Mouse (Mus musculus): ENCODE measurements around the gene Fzd7.

Gene Fzd7

DNA sequence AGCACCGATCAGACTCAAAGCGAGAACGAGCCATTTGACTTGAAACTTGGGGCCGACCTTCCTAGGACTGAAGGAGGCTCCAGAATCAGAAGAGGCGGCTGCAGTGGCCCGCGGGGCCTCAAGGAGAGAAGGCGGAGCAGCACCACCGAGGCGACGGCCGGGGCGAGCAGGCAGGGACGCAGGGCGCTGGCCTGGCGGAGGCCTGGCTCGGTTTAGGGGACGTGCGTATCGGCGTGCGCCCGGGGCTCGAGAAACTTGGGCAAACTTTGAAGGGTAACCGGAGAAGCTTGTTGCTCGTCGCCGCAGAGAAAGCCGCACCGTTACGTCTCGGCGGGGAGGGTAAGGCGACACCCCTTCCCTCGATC lies at the start of gene Fzd7:
Fzd7 (plus strand) TSS at position 94 of the 365 bp plus-strand sequence.
- in situ Hi-C loops (cut with MboI, MseI), result no loop called here

DNA sequence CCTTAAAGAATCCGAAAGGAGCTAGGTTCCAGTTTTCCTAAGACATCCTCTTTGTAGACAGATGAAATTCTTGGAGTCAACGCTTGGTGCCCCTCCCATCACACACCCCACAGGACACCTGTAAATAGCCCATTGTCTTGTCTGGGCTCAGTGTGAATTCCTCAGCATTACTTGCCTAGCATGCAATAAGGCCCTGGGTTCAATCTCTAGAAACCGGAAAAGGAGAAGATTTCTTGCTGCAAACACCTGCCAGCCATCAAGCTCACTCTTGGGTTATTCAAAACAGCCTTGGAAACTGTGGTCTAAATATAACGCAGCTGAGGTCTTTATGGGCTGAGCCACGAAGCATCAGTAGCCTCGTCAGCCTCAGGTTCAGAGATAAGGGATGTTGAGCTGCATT lies 48.9 kb upstream of the Fzd7 start:
- in situ Hi-C loops (cut with MboI, MseI), result loop anchor here in 1 of 2 experiments (25.0 kb wide), 1 partner anchor 1646 kb away; no protein-coding TSS in a partner anchor

DNA sequence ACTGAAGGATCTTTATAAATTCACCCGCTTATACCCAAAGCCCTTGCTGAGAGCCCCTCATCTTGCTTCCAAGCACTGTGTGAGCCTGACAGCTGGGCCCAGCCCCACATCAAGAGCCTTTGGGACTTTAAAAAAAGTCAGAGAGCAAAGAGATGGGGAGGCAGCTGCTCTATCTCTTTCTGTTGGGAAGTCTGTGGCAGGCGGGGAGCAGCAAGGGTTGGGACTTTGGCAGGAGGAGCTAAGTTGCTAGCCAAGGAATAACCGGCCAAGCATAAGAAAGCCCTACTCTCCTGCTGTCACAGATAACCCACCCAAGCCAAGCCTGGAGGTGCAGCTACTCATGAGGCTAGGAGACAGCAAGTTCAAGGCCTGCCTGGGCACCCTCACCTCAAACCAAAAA lies 48.2 kb upstream of the Fzd7 start:
- in situ Hi-C loops (cut with MboI, MseI), result loop anchor here in 1 of 2 experiments (25.0 kb wide), 1 partner anchor 1647 kb away; no protein-coding TSS in a partner anchor

DNA sequence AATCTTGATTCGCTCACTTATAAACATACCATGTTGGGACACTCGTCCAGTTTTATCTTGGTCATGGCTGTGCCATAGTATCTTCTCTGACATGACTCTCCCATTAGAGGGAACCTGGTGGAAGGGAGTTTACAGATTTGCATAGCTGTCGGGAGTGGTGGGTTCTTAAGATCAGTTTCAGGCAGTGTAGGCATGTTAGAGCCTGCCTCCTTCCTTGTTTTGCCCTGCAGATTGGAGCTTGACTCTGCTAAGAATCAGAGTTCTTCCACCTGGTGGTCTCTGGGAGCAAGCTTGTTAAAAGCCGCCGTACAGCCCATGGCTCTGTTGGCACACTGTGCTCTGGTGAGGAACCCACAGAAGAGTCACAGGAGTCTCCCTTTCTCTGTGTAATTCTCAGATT lies 47.0 kb upstream of the Fzd7 start:
- in situ Hi-C loops (cut with MboI, MseI), result loop anchor here in 1 of 2 experiments (25.0 kb wide), 1 partner anchor 1648 kb away; no protein-coding TSS in a partner anchor

DNA sequence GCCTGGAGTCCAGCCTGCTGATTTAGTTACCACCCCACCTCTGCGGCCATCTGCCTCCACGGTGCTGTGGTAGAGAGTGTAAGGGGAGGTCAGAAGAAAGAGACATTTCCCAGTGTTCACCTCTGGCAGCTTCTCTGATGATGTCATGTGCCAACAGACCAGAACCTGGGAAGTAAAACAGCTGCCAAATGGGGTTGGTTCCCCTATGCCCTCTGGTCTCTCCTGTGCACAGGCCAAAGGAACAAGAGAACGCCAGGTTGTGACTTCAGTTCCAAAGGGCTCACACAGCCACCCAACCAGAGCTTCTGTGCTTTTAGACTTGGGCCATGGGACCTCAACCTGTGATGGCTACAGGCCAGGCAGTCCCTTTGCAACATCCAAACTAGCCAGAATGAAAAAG lies 45.9 kb upstream of the Fzd7 start:
- in situ Hi-C loops (cut with MboI, MseI), result loop anchor here in 1 of 2 experiments (25.0 kb wide), 1 partner anchor 1649 kb away; no protein-coding TSS in a partner anchor

DNA sequence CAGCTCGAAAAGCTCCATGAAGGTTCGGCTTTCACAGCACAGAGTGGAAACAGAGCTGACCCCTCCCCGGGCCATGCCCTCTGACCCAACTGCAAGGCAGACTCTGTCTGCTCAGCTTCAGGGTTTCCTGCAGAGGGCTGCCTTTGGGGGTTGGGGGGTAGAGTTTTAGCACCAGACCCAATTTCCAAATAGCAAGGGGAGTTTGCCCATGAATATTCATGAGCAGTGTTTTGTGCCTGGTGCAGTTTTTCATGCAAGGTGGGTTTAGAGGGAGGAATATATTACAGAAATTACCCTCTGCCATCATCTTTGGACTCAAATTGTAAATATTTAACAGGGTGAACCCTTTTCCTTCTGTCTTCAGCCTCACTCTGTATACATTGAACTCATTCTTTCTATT lies 44.3 kb upstream of the Fzd7 start:
- in situ Hi-C loops (cut with MboI, MseI), result loop anchor here in 1 of 2 experiments (25.0 kb wide), 1 partner anchor 1651 kb away; no protein-coding TSS in a partner anchor

DNA sequence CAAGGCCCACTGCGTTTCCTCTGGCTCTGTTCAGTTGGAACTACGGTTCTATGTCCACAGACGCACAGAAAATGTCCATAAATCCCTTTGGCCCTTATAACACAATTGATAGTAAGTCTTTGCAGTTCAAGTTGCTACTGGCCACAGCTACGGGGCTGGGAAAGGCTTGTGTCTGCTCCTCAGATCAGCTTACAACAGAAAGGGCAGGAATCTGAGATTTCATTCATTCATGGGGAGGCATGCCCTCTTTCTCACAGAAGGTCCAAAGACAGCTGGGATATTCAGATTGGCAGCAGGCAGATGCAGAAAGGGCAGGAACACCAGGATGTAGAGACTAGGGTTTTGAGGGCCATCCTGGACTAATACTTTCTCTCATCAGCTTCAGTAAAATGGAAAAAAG lies 43.9 kb upstream of the Fzd7 start:
- in situ Hi-C loops (cut with MboI, MseI), result loop anchor here in 1 of 2 experiments (25.0 kb wide), 1 partner anchor 1651 kb away; no protein-coding TSS in a partner anchor

DNA sequence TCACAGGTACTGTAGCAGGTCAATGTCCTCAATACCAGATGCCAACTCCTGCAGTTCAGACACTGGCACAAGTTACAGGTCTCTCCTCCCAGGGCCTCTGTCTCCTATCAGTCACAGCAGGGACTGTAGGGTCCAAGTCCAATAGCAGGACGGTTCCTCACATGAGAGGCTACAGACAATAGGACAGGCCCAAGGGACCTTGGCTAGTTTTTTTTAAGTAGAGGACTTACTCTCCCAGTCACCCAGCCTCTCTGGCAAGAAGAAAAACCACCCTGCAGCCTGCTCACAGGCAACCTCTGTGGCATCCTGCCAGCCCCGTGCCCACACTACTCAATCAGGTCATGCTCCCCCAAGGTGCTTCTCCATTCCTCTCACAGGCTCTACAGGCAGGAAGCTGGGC lies 43.0 kb upstream of the Fzd7 start:
- in situ Hi-C loops (cut with MboI, MseI), result loop anchor here in 1 of 2 experiments (25.0 kb wide), 1 partner anchor 1652 kb away; no protein-coding TSS in a partner anchor

DNA sequence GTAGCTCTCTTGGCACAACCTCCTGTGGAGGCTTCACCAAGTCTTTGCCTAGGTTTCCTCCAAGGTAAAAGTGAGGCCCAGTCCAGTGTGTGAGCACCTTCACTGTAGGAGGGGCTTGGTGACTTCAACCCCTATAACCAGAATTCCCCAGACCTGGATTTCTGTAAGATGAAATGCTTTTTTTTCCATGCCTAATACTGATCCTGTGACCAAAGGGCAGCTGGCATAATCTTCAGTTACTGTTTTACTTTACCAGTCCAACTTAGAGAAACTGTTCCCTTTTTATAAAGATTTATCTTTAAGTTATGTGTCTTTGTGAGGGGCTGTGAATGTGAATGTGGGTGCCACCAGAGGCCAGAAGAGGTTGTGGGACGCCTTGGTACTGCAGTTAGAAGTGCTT lies 42.3 kb upstream of the Fzd7 start:
- in situ Hi-C loops (cut with MboI, MseI), result loop anchor here in 1 of 2 experiments (25.0 kb wide), 1 partner anchor 1653 kb away; no protein-coding TSS in a partner anchor

DNA sequence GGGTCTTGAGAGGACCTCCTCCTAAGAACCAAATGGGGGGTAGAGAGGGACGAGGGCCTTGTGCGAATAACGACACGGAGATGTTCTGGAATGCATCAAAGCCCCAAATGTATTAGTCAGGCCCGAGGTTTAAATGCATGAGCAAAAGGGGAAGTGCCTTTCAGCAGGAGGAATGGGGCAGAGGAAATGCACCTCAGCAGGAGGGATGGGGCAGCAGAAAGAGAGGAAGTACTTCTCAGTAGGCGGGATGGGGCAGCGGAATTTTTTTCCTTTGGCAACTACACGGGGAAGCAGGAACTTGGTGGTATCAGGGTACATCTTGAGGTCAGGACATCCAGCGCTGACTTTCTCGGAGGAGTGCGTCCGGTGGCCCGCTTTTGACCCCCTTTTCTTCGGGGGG lies 39.5 kb upstream of the Fzd7 start:
- in situ Hi-C loops (cut with MboI, MseI), result loop anchor here in 1 of 2 experiments (25.0 kb wide), 1 partner anchor 1655 kb away; no protein-coding TSS in a partner anchor

DNA sequence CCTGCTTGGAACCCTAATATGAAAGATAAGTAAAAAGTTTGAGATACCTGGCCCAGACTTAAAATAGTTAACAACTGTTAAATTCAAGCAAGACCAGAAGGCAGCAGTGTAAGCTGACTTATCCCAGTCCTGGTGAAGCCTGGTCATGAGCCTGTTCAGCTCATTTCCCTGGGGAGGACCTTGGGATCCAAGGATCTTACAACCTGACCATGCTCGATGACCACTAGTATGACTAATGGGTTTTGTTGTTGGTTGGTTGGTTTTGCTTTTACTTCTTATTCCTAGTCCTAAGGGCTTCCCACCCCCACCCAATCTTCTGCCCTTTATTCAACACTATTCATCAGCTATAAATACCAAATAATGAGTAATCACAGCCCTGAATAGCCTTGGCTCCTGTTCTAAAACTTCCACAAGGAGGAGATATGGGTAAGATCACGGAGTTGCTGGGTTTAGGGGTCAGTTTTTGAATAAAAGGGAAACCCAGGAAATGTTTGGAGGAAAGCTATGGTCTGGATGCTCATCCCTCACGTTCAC lies 38.0 kb upstream of the Fzd7 start:
- in situ Hi-C loops (cut with MboI, MseI), result loop anchor here in 1 of 2 experiments (25.0 kb wide), 1 partner anchor 1657 kb away; no protein-coding TSS in a partner anchor

DNA sequence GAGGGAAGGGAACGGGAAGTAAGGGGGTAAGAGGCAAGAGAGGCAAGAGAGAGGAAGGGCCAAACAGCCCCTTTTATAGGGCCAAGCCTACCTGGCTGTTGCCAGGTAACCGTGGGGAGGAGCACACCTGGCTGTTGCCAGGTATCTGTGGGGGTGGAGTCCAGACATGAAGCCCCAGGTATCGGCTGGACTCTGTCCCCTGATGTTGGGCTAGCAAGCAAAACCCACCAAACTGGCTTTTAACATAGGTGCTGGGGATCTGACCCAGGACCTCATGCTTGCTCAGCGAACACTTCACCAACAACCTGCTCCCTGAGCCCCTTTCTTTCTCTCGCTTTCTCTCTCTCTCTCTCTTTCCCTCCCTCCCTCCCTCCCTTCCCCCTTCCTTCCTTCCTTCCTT lies 37.0 kb upstream of the Fzd7 start:
- in situ Hi-C loops (cut with MboI, MseI), result loop anchor here (5.0 to 25.0 kb wide), 2 partner anchors 72 to 1658 kb away; partner anchors contain the start of gene Gm973 (in 1 of the 2)

DNA sequence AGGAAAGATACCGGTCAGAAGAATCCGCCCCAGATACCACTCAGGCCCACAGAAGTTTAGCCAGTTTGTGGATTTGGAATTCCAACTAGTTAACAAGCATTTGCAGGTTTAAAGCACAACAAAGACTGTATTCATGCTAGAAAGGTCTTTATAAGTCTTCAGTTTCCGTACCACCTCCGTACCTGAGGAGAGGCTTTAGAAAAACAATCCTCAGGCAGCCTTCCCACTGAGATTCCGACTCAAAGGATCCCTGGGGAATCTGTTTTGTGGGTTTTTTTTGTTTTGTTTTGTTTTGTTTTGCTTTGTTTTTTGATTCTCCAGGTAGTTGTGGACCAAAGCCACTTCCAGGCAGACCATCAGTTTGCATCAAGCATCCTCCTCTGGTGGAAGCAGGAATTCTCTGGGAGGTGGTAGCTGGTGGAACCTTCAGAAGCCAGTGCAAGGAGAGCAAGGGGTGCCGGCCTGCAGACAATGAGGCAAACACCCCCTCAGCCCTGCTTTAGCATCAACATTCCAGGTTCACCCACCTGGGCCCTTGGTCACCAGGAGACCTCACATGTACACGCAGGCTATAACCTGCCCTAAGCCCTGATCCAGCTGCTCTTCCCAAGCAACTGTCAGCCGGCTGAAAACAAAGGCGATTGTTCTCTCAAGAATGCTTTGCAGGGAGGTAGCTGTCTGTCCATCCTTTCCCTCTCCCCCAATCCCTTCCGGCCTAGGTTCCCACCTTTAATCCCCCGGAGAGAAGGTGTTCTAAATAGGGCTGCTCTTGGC lies 33.5 kb upstream of the Fzd7 start:
- in situ Hi-C loops (cut with MboI, MseI), result loop anchor here (5.0 to 25.0 kb wide), 2 partner anchors 69 to 1661 kb away; partner anchors contain the start of gene Gm973 (in 1 of the 2)

DNA sequence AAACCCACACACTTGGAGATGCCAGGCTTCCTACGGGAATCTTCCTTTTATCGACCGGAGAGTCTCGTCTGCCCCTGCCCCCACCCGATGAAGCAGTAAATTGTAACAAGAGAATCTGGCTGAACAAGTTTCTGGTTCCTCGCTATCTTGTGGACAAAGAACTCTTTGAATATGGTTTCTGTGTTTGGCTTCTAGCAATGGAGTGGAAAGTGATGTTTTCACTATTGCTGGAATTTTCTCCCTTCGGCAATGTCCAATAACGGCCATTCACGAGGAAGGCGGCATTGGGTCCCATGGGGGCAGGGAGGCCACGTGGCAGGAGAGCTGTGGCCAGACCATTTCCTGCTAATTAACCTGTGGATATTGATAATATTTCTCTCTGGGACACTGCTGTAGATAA lies 32.8 kb upstream of the Fzd7 start:
- in situ Hi-C loops (cut with MboI, MseI), result loop anchor here (5.0 to 25.0 kb wide), 2 partner anchors 68 to 1662 kb away; partner anchors contain the start of gene Gm973 (in 1 of the 2)

DNA sequence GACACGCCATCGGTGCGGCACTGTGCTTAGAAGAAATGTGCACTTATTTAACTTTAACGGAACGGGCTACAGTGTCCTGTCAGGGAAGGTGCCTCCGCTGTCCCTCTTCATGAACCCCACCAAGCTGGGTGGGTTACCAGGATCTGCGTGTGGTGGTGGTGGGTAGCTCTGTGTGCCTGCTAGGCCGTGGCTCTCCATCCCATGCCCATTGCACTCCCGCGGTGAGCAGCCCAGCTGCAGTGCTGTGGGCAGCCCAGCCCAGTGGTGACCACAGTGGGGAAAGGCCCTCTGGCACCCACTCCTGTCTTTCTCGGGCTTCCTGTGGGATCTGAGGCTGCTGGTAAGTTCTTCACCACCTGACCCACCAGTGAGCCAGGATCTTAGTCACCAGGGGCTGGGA lies 31.3 kb upstream of the Fzd7 start:
- in situ Hi-C loops (cut with MboI, MseI), result no loop called here

DNA sequence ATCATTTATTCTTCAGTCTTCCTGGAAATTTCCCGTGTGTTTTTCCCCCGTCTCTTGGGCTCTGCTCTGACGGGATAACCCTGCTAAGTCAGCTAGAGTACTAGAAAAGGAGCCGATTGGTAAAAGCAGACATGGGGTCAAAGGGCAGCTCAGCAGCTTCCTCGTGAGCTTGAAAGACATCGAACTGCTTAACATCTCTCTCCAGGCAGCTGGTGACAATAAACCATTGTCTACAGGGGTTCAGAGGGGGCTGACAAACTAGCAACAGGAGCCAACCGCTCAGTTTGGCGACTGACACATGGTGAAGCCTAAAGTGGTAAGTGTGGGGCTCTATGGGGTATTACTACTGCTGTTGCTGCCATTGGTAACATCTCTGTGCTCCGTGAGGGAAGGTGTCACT lies 30.6 kb upstream of the Fzd7 start:
- in situ Hi-C loops (cut with MboI, MseI), result no loop called here

DNA sequence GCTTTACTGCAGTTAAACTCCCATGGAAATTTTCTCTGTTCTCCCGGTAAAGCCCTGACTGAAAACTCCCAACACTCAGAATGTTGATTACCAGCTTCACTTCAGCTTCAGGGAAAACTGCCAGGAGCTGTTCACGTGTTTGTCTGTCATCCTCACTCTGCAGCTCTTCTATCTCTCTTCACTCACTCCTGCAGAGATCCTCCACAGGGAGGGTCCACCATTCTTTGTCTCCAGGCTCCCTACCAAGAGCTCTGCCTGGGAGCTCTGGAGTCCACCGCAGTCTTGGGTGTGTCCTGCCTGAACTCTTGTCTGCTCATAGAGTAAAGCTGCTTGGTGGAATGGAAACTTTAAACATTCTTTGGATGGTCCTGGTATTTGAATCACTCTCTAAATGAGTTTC lies 25.4 kb upstream of the Fzd7 start:
- in situ Hi-C loops (cut with MboI, MseI), result no loop called here

DNA sequence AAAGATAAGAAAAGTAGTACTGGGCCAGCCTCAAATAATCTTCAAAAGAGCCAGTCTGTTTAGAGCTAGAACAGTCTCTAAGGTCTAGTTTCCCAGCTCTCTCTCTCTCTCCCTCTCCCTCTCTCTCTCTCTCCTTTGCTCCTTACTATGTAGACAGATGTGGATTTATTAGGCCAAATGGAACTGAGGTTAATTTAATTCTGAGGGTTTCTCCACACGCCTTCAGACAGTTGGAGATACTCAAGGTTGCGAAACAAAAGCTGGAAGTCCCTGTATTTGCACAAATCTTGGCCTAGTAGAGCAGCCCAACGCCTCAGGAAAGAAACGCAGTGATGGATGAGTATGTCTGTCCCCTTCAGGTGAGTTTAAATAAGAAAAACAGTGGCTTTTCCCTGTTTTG lies 24.4 kb upstream of the Fzd7 start:
- in situ Hi-C loops (cut with MboI, MseI), result no loop called here

DNA sequence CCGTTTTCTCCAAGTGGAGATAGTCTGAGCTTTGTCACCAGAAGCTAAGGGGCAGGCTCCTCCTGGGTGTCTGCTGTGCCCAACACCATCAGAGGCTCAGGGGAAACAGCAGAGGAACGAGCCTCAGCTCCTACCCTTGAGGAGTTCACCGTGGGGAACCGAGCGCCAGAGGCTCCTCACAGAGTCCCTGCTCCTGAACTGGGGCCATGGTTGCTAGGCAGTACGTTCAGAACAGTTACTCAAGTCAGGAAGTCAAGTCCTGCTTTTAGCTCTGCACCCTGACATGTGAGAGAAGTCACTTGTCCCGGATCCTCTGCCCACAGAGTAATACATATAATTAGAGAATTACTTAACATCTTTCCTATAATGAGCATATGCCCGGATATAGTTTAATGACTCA lies 23.3 kb upstream of the Fzd7 start:
- in situ Hi-C loops (cut with MboI, MseI), result no loop called here

DNA sequence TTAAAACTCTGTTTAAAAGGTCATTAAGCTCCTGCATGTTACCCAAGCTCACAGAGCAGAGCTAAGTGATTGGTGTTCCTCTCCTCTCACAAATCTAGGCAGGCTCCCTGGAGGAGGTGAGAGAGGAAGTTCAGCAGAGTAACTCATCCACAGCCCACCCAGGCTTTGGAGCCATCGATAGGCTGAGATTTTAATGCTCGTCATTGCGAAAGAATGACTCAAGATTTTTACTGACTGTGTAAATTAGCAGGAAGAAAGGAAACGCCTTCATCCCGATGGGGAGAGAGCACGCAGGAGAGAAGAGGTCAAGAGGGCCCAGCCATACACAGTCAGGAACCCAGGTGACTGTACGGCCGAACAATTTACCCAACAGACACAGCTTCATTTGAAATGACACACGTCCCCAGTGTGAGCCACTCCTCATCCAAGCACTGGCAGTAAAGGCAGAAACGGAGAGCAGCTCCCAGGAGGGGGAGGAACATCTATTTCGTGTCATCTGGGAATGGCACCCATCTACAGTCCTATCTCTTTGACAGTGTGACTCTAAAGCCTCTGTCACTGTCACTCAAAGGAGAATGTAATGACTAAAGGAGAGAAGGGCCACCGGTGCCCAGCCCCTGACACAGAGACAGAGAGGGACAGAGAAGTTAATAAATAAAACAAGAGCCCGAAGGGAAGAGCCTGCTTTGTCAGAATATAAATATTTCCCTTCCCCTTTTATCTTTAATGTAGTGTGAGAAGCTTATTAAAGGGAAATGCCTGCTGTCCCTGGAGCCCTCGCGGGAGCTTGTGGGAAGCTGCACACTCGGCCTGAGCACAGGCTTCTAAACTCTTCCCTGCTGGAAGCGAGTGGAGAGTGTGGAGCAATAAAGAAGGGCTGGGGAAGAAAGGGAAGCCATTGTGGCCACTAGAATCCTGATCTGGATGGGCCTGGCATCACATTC lies 17.3 kb upstream of the Fzd7 start:
- in situ Hi-C loops (cut with MboI, MseI), result no loop called here

DNA sequence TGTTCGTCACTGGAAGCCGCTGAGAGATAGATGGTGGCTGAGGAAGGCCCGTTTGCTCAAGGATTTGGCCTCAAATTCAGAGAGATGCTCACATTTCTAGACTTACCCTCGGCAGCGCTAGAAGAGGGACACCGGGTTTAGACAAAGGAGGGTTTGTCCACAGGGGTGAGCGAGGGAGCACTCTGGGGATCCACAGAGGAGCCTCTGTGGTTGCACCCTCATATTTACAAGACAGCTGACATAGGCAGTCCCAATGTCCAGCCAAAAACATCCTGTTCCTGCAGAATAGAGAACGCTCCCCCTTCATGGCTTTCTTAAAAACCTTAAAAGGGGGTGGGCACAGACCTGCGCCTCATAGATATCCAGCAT lies 16.6 kb upstream of the Fzd7 start:
- in situ Hi-C loops (cut with MboI, MseI), result no loop called here

Measured in T-helper 17 cell (primary cell).